Mouse (Mus musculus): ENCODE measurements around the gene Hinfp.
A peak's percentile ranks its signal among the peaks of the same experiment; 100 is the strongest.
"Not testable (repeated sequence)": the region's sequence is repeated elsewhere in the genome, so short reads cannot be mapped to it uniquely, and the experiment has no call there.

Gene Hinfp

GRCm38 (mm10) chr9:44309756-44310155 is 4.3 kb upstream of the Hinfp start:
- no peak for DNase-seq

DNA sequence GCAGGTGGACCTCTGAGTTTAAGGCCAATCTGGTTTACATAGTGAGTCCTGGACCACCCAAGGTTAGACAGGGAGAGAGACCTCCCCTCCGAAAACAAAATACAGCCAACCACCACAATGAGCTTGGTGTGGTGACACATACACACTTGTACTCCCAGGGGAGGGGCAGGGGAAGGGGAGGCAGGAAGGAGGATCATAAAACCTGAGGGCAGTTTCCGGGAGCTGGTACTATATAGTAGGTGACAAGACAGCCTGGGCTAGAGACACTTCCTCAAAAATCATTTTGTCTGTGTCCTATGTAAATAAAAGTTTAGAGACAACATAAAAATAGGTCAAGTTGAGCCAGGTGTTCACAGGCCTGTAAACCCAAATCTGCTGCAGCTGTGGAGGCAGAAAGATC is 1.8 kb upstream of the Hinfp start:
- DNase-seq, result no peak

DNA sequence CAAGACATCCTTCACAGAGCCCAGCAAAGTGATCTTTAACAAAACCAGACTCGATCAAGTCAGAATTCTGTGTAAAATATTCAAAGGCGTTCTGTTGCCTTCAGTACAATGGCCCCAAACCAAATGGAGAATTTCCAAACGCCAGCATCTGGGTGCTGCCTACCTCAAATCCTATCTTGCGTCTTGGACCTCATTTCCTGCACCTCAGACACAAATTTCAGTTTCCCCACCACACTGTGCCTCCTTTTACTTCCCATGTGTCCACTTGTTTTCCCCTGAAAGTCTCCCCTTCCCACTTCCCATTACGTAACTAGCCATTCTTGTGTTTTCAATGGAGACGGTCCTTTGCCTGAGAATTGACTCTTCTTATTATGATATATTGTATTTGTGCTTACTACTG is 1.1 kb upstream of the Hinfp start:
- DNase-seq, result no peak

- DNase-seq, result not testable (repeated sequence)
Observed at GRCm38 (mm10) chr9:44300001-44300400, 5.5 kb downstream of the Hinfp start.

DNA sequence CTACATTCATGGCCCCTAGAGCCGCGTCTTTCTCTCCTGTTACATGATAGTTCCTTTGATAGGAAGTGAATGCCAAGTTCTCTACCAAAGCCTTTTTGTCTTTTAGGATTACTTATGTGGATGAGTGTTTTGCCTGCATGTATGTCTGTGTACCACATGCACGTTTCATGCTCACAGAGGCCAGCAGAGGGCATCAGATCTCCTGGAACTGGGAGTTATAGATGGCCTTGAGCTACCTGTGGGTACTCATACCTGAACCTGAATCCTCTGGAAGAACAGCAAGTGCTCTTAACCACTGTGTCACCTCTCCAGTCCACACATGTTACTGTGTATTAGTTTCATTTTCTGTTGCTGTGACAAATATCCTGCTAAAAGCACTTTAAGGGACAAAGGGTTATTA is 13.0 kb downstream of the Hinfp start:
- DNase-seq, result no peak

DNA sequence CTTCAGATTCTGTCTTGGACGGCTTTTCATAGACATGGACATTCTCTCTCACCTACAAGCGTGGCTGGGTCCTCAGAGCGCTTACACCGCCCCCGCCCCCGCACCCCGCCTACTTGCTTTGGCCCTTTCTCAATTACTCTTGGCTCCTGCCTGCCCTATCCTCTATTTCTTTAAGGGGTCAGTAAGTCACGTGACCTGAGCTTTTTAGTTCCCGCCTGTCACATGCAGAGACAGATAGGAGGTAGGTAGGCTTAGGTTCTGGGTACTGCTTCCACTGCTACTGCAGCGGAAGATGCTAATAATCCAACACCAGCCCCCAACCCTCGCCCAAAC is 16.5 kb downstream of the Hinfp start:
- DNase-seq, result no peak

GRCm38 (mm10) chr9:44288076-44288958 is 17.2 kb downstream of the Hinfp start, which contains the start of gene Abcg4:
Gene Abcg4, minus strand, starts transcription at chr9:44288615.
- peak; percentile 48 for DNase-seq

DNA sequence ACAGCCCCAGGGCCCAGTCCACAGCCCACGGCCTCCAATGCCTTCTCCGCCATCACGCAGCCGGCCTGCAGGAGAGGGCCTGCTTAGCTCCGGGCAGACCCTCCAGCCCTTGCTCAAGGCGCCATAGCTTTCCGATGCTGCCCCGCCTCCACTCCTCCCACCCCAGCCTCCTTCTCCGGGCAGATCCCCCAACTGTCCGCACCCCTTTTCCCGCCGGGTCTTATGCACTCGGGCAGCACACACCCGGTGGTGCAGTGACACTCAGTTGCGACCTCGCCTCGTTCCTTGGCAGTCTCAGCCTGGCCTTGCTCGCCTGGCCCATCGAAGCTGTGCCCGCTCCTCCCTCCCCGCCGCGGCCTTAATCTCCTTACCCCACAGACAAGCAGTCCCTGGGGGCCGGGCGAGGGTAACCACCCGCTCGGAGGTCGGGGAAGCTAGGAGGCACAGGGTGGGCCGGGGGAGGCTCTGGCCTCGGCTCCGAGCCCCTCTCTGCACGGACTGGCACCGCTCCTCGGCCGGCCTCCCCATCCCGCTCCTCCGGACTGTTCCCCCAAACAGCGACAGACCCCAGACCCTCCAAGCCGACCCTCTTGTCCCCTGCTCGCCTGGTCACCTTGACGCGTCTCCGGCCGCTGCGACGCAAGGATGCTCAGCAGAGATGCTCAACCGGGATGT is 17.9 kb downstream of the Hinfp start:
- peak; percentile 38 for DNase-seq

DNA sequence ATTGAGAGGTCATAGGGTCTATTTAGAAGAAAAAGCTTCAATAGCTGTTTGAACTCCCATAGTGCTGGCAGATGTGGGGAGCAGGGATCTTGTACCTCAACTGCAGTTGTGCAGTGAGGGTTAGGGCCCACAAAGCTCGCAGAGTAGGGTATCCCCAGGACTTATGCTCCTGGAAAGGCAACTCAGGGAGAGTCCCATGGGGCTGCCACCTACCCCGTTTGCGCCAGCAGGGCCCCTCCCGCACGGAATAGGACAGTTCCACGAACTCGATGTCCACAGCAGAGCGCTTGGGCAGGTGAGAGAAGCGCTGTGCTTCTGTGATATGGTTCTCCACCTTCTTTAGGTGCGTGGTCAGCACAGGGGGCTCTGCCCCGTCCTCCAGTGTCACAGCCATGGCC is 18.5 kb downstream of the Hinfp start:
- no peak for DNase-seq

DNA sequence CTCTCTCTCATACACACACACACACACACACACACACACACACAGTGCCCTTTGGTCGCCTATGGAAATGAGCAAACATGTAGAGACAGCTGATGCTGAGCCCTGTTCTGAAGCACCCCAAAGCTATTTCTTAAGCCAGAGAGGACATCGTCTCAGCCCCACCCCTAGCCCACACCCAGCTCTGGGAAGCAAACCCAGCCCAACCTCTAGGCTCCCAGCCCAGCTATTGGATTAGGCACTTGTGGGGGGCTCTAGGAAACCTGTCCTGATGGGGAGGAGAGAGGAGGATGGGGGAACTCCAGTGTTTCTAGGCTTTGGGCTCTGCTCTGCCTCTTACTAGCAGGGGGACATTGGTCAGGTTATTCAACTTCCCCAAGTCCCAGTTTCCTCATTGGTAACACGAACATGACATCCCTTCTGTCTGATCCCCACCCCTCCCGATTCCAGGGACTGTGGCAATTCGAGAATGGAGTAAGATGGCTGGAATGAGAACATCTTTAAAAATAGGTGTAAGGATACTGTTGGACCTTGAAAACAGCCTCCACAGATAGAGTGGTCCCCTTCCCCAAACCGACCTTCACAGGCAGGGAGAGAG is 19.1 kb downstream of the Hinfp start:
- no peak for DNase-seq

DNA sequence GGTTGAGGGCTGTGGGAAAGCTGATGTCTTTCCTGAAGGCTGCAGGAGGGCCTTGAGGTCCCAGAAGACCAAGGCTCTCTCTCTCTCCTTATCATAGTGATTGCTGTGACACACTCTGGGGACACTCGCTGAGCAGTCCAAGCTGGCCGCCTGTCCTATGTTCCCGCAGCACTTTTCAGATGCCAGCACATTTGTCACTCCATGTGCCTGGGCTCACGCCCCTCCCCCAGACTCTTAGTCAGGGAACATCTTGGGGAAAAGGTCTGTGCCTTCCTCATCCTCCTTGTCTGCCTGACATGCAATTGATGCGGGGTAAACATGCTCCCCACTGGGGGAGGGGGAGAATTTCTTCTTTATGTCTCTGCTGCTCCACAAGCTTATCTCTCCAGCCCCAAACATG is 22.3 kb downstream of the Hinfp start:
- no peak for DNase-seq

DNA sequence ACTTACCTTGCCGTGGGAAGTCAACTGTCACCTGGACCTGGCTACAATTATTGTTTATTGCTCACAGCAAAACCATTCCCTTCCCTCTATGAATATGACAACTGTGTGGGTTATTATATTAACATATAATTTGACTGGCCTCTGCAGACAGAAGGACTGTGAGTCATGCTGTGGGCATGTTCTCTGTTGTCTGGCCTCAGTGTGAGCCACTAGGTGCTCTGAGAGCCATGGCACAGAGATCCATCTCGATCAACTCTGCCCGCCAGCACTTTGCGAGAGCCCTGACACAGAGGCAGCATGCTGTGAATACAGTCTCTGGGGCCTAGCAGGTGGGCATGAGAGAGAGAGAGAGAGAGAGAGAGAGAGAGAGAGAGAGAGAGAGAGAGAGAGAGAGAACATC is 35.5 kb downstream of the Hinfp start:
- no peak for DNase-seq

DNA sequence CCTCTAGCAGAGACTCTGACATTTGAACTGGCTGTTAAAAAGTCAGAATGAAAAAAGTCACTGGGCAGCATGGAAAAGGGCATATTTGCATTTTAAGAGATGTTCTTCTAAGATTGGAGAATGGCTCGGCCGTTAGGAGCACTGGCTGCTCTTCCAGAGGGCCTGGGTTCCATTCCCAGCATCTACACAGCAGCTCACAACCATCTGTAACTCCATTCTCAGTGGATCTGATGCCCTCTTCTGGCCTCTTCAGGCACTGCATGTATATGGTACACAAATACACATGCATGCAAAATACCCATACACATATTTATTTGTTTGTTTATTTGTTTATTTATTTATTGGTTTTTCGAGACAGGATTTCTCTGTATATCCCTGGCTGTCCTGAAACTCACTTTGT is 36.4 kb downstream of the Hinfp start:
- DNase-seq, result no peak

DNA sequence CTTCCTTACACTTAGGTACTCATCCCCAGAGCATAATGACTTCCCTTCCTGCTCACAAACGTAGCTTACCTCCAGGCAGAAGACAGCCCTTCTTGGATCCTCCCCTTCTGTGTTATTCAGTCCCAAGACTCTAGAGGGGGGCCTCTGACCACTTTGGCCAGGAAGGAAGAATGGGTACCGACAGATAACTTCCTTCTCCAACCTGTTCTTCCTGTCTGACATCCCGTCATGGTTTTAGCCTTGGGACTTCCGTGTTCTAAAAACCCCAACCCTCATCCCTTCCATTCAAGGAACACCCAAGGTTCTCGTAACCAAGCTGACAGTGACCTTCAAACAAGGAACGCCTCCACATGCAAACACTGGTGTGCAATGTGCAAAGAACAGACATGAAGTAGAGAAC is 37.0 kb downstream of the Hinfp start, which contains the start of gene Nlrx1:
Nlrx1 (minus strand) TSS at position 168 of the 400 bp plus-strand sequence.
- no peak for DNase-seq

GRCm38 (mm10) chr9:44268027-44268360 is 37.5 kb downstream of the Hinfp start:
- peak; percentile 88 for DNase-seq

- DNase-seq, result no peak
Observed at GRCm38 (mm10) chr9:44267319-44268026, 38.0 kb downstream of the Hinfp start.

DNA sequence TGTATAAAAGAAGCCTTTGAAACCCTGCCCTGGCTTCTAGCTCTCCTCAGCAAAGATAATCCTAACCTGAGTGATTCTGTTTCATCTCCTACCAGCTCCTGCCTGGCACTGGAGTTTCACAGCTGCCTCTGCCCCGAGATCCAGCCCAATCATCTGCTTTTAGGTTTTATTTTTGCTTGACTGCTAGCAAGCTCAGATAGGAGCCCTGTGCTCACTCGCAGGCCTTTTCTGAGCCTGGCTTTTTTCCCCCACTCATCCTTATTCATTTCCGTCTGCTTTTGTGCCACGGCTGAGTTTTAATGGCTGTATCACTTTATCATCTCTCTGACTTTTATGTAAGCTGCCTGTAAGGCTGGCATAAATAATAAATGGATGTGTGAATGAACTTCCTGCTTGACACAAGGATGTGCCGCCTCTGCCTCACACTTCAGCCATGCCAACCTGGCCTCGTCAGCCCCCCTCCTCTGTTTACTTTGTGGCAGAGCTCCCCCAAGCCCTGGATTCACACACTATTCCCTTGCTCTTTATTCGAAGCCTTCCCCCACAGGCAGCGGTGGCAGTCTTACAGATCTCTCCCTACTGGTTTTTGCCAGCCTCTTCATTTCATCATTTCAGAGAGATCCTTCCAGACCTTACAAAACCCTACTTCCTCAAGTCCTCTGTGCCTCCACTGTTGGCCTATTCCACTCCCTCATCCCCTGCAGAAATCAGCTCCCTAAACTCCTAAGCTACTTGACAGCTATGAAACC is 38.8 kb downstream of the Hinfp start:
- no peak for DNase-seq

- no peak for DNase-seq
Observed at GRCm38 (mm10) chr9:44261388-44261787, 44.1 kb downstream of the Hinfp start.

GRCm38 (mm10) chr9:44259014-44259413 is 46.5 kb downstream of the Hinfp start:
- DNase-seq, result no peak

DNA sequence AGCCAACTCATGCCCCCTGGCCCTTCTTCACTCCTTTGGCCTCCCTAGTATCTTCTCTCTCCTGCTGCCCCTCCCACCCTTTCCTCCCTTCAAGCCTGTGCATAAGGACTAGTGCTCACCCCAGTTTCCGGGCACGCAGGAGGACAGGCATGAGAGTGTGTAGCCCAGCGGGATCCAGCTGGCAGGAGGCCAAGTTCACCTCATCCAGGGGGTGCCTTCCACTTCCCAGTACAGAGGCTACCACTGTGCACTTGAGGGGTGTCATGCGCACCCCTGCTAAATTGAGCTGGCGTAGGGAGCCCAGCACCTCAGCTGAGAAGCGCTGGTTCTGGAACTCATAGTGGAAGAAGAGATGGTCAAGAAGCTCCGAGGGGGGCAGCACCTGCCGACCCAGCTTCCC is 49.3 kb downstream of the Hinfp start:
- DNase-seq, result no peak

DNA sequence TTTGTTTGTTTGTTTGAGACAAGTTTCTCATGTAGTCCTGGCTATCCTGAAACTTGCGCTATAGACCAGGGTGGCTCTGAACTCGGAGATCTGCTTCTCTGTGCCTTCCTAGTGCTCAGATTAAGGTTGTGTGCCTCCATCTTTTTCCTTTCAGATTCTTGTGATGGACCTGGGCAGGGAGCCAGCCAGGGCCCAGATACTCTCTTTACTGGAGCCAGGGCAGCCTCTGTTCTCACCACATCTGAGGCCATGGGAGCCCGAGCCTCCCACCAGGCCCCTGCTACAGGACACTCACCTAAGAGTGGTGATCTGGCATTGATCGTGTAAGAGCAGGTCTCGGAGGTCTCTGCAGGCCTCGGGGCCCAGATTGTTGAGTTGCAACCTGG is 50.3 kb downstream of the Hinfp start:
- no peak for DNase-seq

- DNase-seq, result no peak
Observed at GRCm38 (mm10) chr9:44254508-44255135, 50.8 kb downstream of the Hinfp start.
